Mouse (Mus musculus) neural tube, embryonic 13.5 days (tissue): ENCODE measurements around the gene Tsen15. TPM values are rescaled to one million over a fixed set of nuclear protein-coding genes. Genes with fewer than 3 reads are reported as not detected.

ENCODE experiments used
- ATAC-seq: fragments of 200-750 bp; cut with Nextera tagmentation; 2 replicates; pipeline ENCODE4 v1.8.0; 2017; ENCODE audit warnings: low read depth, mild to moderate bottlenecking, moderate TSS enrichment, moderate library complexity
- H3K27ac ChIP-seq: fragments of 300-500 bp; sonication (generic); replicated peaks from 2 replicates; pipeline ENCODE4 v1.5.1; 2015; ENCODE audit warnings: moderate library complexity, mild to moderate bottlenecking, inconsistent platforms
- H3K27me3 ChIP-seq: fragments of 300-500 bp; sonication (generic); 2 replicates; pipeline ENCODE4 v1.6.1; 2015; ENCODE audit warnings: mild to moderate bottlenecking, inconsistent platforms
- H3K36me3 ChIP-seq: fragments of 300-500 bp; sonication (generic); 2 replicates; pipeline ENCODE4 v1.6.1; 2015; ENCODE audit warnings: mild to moderate bottlenecking, inconsistent platforms
- H3K4me1 ChIP-seq: fragments of 300-500 bp; sonication (generic); replicated peaks from 2 replicates; pipeline ENCODE4 v1.6.1; 2015; ENCODE audit warnings: inconsistent platforms
- H3K4me2 ChIP-seq: fragments of 300-500 bp; sonication (generic); 2 replicates; pipeline ENCODE4 v1.6.1; 2015; ENCODE audit warnings: inconsistent platforms, mild to moderate bottlenecking, moderate library complexity
- H3K4me3 ChIP-seq: fragments of 300-500 bp; sonication (generic); 2 replicates; pipeline ENCODE4 v1.5.1; 2015; ENCODE audit warnings: mild to moderate bottlenecking, inconsistent platforms
- H3K9ac ChIP-seq: fragments of 300-500 bp; sonication (generic); 2 replicates; pipeline ENCODE4 v1.6.1; 2015; ENCODE audit warnings: moderate library complexity, mild to moderate bottlenecking, inconsistent platforms
- H3K9me3 ChIP-seq: fragments of 300-500 bp; sonication (generic); 2 replicates; pipeline ENCODE4 v1.6.1; 2016; ENCODE audit warnings: inconsistent platforms
- WGBS: fragments of 180-500 bp; shearing (Covaris S2); methylation state at CpG from one replicate; pipeline ENCODE4 v1.1.7; 2015; 5-methylcytosine and 5-hydroxymethylcytosine counted together
- polyA plus RNA-seq: library from polyadenylated mRNA; unstranded; fragments of >200 nt; fragmentation: Nextera tagmentation; extraction: Ambion mirVana; gene quantifications from 2 replicates; pipeline ENCODE4 v1.2.1, GENCODE M21; 2015

Tsen15 gene
- polyA plus RNA-seq, 1 experiment from 2014 or later = 39.6 TPM

DNA sequence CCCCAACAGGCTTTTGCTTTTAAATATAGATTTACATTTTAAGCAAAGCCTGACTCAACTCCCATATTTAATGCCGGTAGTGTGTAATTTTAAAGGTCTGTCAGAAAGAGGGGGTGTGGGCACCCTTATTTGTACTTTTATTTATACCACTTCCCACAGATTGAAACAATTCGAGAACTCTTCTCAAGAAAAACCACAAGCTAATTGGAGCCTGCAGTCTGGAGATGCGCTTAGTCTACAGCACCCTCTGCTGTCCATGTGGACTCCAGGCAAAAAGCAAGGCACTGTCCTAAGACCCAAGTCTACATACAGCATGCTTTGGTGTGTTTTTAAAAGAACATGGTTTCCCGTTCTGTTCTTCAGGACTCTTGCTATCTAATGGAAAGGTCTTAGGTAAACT lies 17.3 kb downstream of the Tsen15 start:
- Histone ChIP-seq H3K9ac (no peak overlapping the region), H3K27ac (no peak overlapping the region), H3K4me1 (peaks cover 9% of the 10 kb centered on the region; the same call in 1 of the 2 replicates), H3K4me3 (no peak overlapping the region), H3K36me3 (no peaks in the 10 kb centered on the region), H3K27me3 (no peaks in the 10 kb centered on the region), H3K9me3 (no peaks in the 10 kb centered on the region), H3K4me2 (no peak overlapping the region)
- 33% methylated on average over 4 of the region's 4 CpGs for WGBS
- peak; percentile 78 for ATAC-seq

- Histone ChIP-seq H3K27ac (no peak overlapping the region), H3K36me3 (no peaks in the 10 kb centered on the region), H3K9ac (no peak overlapping the region), H3K4me2 (no peak overlapping the region), H3K27me3 (no peaks in the 10 kb centered on the region), H3K9me3 (no peaks in the 10 kb centered on the region), H3K4me1 (peaks cover 9% of the 10 kb centered on the region; the same call in 1 of the 2 replicates), H3K4me3 (no peak overlapping the region)
- ATAC-seq = peak; percentile 27
- 50% methylated on average over 13 of the region's 13 CpGs for WGBS
Observed at GRCm38 (mm10) chr1:152368311-152369088, 18.0 kb downstream of the Tsen15 start.

DNA sequence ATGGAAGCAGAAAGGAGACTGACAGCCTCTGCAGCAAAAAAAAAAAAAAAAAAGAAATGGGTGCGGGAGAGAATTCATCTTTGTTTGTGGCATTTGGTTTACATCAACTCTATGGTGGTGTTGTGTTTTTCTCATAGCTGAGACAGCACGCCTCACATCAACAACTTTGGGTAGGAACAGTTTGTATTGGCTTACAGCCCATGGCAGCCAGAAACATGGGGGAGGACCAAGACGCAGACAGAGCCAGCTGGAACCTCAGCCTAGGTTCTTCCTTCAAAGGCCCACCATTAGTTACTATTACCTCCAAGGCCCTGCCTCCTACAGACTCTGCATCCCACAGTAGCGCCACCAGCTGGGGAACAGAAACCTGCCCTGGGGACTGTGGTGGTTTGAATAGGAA lies 29.8 kb downstream of the Tsen15 start:
- H3K27ac ChIP-seq = no peak overlapping the region
- no peak overlapping the region for H3K9ac ChIP-seq
- H3K36me3 ChIP-seq = no peaks in the 10 kb centered on the region
- H3K4me3 ChIP-seq = no peak overlapping the region
- no peak overlapping the region for H3K4me2 ChIP-seq
- H3K4me1 ChIP-seq = no peaks in the 10 kb centered on the region
- 84% methylated on average over 4 of the region's 4 CpGs for WGBS
- H3K9me3 ChIP-seq = no peaks in the 10 kb centered on the region
- ATAC-seq = no peak
- H3K27me3 ChIP-seq = no peaks in the 10 kb centered on the region

DNA sequence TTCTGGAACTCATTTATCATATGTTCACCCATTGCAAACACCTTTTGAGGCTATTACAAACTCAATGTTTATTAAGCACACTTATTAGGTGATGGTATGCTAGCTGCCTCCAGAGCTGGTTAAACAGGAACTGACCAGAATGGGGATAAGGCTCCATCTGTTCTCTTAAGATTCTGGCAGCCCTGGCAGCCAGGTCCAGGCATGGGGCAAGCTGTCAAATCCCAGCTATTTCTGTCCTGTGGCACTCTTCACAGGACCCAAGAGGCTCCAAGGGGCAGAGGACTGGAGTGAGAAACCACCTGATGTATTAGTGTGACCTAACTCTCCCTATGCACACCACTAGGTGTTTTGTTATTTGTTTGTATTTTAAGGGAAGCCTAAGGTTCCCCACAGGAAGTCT lies 38.5 kb downstream of the Tsen15 start:
- Histone ChIP-seq H3K27ac (no peak overlapping the region), H3K4me2 (no peak overlapping the region), H3K9ac (no peak overlapping the region), H3K27me3 (no peaks in the 10 kb centered on the region), H3K4me1 (no peaks in the 10 kb centered on the region), H3K36me3 (no peaks in the 10 kb centered on the region), H3K9me3 (no peaks in the 10 kb centered on the region), H3K4me3 (no peak overlapping the region)
- ATAC-seq = no peak

DNA sequence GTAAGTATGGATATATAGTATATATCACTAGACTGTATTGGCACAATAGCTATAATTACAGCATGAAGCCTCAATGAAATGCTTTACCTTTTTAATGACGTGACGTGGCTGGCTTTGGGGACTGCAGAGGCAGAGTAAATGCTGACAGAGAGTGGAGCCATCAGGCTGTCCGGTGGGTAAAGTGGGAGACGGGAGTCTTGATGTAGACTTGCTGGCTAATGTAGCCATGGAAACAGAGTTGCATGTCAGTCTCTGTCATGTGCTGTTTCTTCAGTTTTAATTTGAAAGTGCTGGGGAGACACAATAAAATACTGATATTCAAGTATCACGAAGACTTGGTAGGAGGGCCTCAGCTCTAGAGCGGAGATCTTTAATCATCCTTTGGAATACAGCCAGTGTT lies 62.5 kb downstream of the Tsen15 start:
- Histone ChIP-seq H3K9me3 (no peaks in the 10 kb centered on the region), H3K9ac (no peak overlapping the region), H3K4me3 (no peak overlapping the region), H3K36me3 (no peaks in the 10 kb centered on the region), H3K4me1 (0 out of 2 replicates have a peak, but pooled peaks cover 5% of the 10 kb centered on the region), H3K4me2 (no peak overlapping the region), H3K27me3 (no peaks in the 10 kb centered on the region), H3K27ac (no peak overlapping the region)
- ATAC-seq = no peak
- WGBS = 87% methylated on average over 6 of the region's 6 CpGs

Other genes starting within 250 kb of the Tsen15 start
- gene Colgalt2, start 13.1 kb upstream of the Tsen15 start, polyA plus RNA-seq = 3.8 and 3.9 TPM in 2 replicates